Mouse (Mus musculus): ENCODE results near the gene Khdrbs2. TPM values are rescaled to one million over a fixed set of nuclear protein-coding genes. Genes with fewer than 3 reads are reported as not detected.

The Khdrbs2 gene
- total RNA-seq, 1 experiment: 0.18 TPM

GRCm38 (mm10) chr1:32249602-32250001, 77.1 kb downstream of the Khdrbs2 start:
- H3K4me3 ChIP-seq (ENCODE audit: insufficient read depth in 1 of 2, low read depth in 1 of 2, low read length in 2 of 2, poor library complexity in 1 of 2, severe bottlenecking in 1 of 2): no peak overlapping the region

GRCm38 (mm10) chr1:32250337-32250736, 77.8 kb downstream of the Khdrbs2 start:
- no peak for DNase-seq (ENCODE audit: low read depth, low spot score)
- in situ Hi-C loops (cut with MboI; ENCODE audit: low sequenced_read_pairs in 2 of 2, unreplicated experiment in 2 of 2): no loop called here
- no peaks in the 10 kb centered on the region for H3K9me3 ChIP-seq (ENCODE audit: control insufficient read depth, insufficient read depth, low read depth, low read length)
- H3K36me3 ChIP-seq (ENCODE audit: control insufficient read depth, insufficient read depth, low read length, poor library complexity, severe bottlenecking): no peaks in the 10 kb centered on the region
- H3K9ac ChIP-seq (ENCODE audit: insufficient read depth, low read depth, low read length, poor library complexity, severe bottlenecking): no peak overlapping the region
- no peak overlapping the region for H3K27ac ChIP-seq (ENCODE audit: insufficient read depth, low read depth, low read length, poor library complexity, severe bottlenecking)
- H3K4me3 ChIP-seq (ENCODE audit: insufficient read depth in 1 of 2, low read depth in 1 of 2, low read length in 2 of 2, poor library complexity in 1 of 2, severe bottlenecking in 1 of 2): no peak overlapping the region
- H3K4me1 ChIP-seq (ENCODE audit: control insufficient read depth in 2 of 2, insufficient read depth in 2 of 2, low read length in 2 of 2, poor library complexity in 1 of 2): no peaks in the 10 kb centered on the region
- no peak for TF ChIP-seq CHD2 (IDR thresholded peaks at IDR 0.05; ENCODE audit: low read depth, low read length)
- TF ChIP-seq HCFC1 (IDR thresholded peaks at IDR 0.05; ENCODE audit: borderline replicate concordance, insufficient read depth, low read length): no peak
- no peak for TF ChIP-seq MAFK (IDR thresholded peaks at IDR 0.05; ENCODE audit: insufficient read depth, low read depth, low read length)
- TF ChIP-seq ZNF384 (IDR thresholded peaks at IDR 0.05; ENCODE audit: low read depth, low read length): no peak
- TF ChIP-seq ZC3H11A (IDR thresholded peaks at IDR 0.05; ENCODE audit: borderline replicate concordance, low read depth, low read length): no peak

More at GRCm38 (mm10) chr1:32249602-32250001, 77.1 kb downstream of the Khdrbs2 start:
- Histone ChIP-seq H3K27ac (ENCODE audit: insufficient read depth, low read depth, low read length, poor library complexity, severe bottlenecking) (no peak overlapping the region), H3K4me1 (ENCODE audit: control insufficient read depth in 2 of 2, insufficient read depth in 2 of 2, low read length in 2 of 2, poor library complexity in 1 of 2) (no peaks in the 10 kb centered on the region), H3K36me3 (ENCODE audit: control insufficient read depth, insufficient read depth, low read length, poor library complexity, severe bottlenecking) (no peaks in the 10 kb centered on the region), H3K9ac (ENCODE audit: insufficient read depth, low read depth, low read length, poor library complexity, severe bottlenecking) (no peak overlapping the region), H3K9me3 (ENCODE audit: control insufficient read depth, insufficient read depth, low read depth, low read length) (no peaks in the 10 kb centered on the region)
- TF ChIP-seq MAFK (IDR thresholded peaks at IDR 0.05; ENCODE audit: insufficient read depth, low read depth, low read length) (no peak), CHD2 (IDR thresholded peaks at IDR 0.05; ENCODE audit: low read depth, low read length) (no peak), ZNF384 (IDR thresholded peaks at IDR 0.05; ENCODE audit: low read depth, low read length) (no peak), ZC3H11A (IDR thresholded peaks at IDR 0.05; ENCODE audit: borderline replicate concordance, low read depth, low read length) (no peak), HCFC1 (IDR thresholded peaks at IDR 0.05; ENCODE audit: borderline replicate concordance, insufficient read depth, low read length) (no peak)
- in situ Hi-C loops (cut with MboI; ENCODE audit: low sequenced_read_pairs in 2 of 2, unreplicated experiment in 2 of 2): no loop called here
- no peak for DNase-seq (ENCODE audit: low read depth, low spot score)

- Histone ChIP-seq H3K9ac (ENCODE audit: insufficient read depth, low read depth, low read length, poor library complexity, severe bottlenecking) (no peak overlapping the region), H3K27ac (ENCODE audit: insufficient read depth, low read depth, low read length, poor library complexity, severe bottlenecking) (no peak overlapping the region), H3K36me3 (ENCODE audit: control insufficient read depth, insufficient read depth, low read length, poor library complexity, severe bottlenecking) (no peaks in the 10 kb centered on the region), H3K9me3 (ENCODE audit: control insufficient read depth, insufficient read depth, low read depth, low read length) (no peaks in the 10 kb centered on the region), H3K4me1 (ENCODE audit: control insufficient read depth in 2 of 2, insufficient read depth in 2 of 2, low read length in 2 of 2, poor library complexity in 1 of 2) (no peaks in the 10 kb centered on the region), H3K4me3 (ENCODE audit: insufficient read depth in 1 of 2, low read depth in 1 of 2, low read length in 2 of 2, poor library complexity in 1 of 2, severe bottlenecking in 1 of 2) (no peak overlapping the region)
- in situ Hi-C loops (cut with MboI; ENCODE audit: low sequenced_read_pairs in 2 of 2, unreplicated experiment in 2 of 2): no loop called here
- no peak for DNase-seq (ENCODE audit: low read depth, low spot score)
- no peak for TF ChIP-seq CHD2 (IDR thresholded peaks at IDR 0.05; ENCODE audit: low read depth, low read length)
- no peak for TF ChIP-seq ZNF384 (IDR thresholded peaks at IDR 0.05; ENCODE audit: low read depth, low read length)
- no peak for TF ChIP-seq ZC3H11A (IDR thresholded peaks at IDR 0.05; ENCODE audit: borderline replicate concordance, low read depth, low read length)
- no peak for TF ChIP-seq MAFK (IDR thresholded peaks at IDR 0.05; ENCODE audit: insufficient read depth, low read depth, low read length)
- no peak for TF ChIP-seq HCFC1 (IDR thresholded peaks at IDR 0.05; ENCODE audit: borderline replicate concordance, insufficient read depth, low read length)
Observed at GRCm38 (mm10) chr1:32258942-32259341, 86.4 kb downstream of the Khdrbs2 start.

- Histone ChIP-seq H3K9ac (ENCODE audit: insufficient read depth, low read depth, low read length, poor library complexity, severe bottlenecking) (no peak overlapping the region), H3K9me3 (ENCODE audit: control insufficient read depth, insufficient read depth, low read depth, low read length) (no peaks in the 10 kb centered on the region), H3K4me1 (ENCODE audit: control insufficient read depth in 2 of 2, insufficient read depth in 2 of 2, low read length in 2 of 2, poor library complexity in 1 of 2) (no peaks in the 10 kb centered on the region; a peak in 1 of 4 replicates), H3K27ac (ENCODE audit: insufficient read depth, low read depth, low read length, poor library complexity, severe bottlenecking) (no peak overlapping the region), H3K36me3 (ENCODE audit: control insufficient read depth, insufficient read depth, low read length, poor library complexity, severe bottlenecking) (no peaks in the 10 kb centered on the region), H3K4me3 (ENCODE audit: insufficient read depth in 1 of 2, low read depth in 1 of 2, low read length in 2 of 2, poor library complexity in 1 of 2, severe bottlenecking in 1 of 2) (no peak overlapping the region)
- no peak for DNase-seq (ENCODE audit: low read depth, low spot score)
- in situ Hi-C loops (cut with MboI; ENCODE audit: low sequenced_read_pairs in 2 of 2, unreplicated experiment in 2 of 2): no loop called here
- no peak for TF ChIP-seq ZNF384 (IDR thresholded peaks at IDR 0.05; ENCODE audit: low read depth, low read length)
- TF ChIP-seq ZC3H11A (IDR thresholded peaks at IDR 0.05; ENCODE audit: borderline replicate concordance, low read depth, low read length): no peak
- TF ChIP-seq HCFC1 (IDR thresholded peaks at IDR 0.05; ENCODE audit: borderline replicate concordance, insufficient read depth, low read length): no peak
- TF ChIP-seq CHD2 (IDR thresholded peaks at IDR 0.05; ENCODE audit: low read depth, low read length): no peak
- no peak for TF ChIP-seq MAFK (IDR thresholded peaks at IDR 0.05; ENCODE audit: insufficient read depth, low read depth, low read length)
Observed at GRCm38 (mm10) chr1:32270519-32270918, 98.0 kb downstream of the Khdrbs2 start.

GRCm38 (mm10) chr1:32294702-32295101, 122.2 kb downstream of the Khdrbs2 start:
- in situ Hi-C loops (cut with MboI; ENCODE audit: low sequenced_read_pairs in 2 of 2, unreplicated experiment in 2 of 2): no loop called here
- H3K36me3 ChIP-seq (ENCODE audit: control insufficient read depth, insufficient read depth, low read length, poor library complexity, severe bottlenecking): no peaks in the 10 kb centered on the region
- H3K27ac ChIP-seq (ENCODE audit: insufficient read depth, low read depth, low read length, poor library complexity, severe bottlenecking): no peak overlapping the region
- no peaks in the 10 kb centered on the region for H3K4me1 ChIP-seq (ENCODE audit: control insufficient read depth in 2 of 2, insufficient read depth in 2 of 2, low read length in 2 of 2, poor library complexity in 1 of 2)
- H3K9me3 ChIP-seq (ENCODE audit: control insufficient read depth, insufficient read depth, low read depth, low read length): no peaks in the 10 kb centered on the region
- TF ChIP-seq ZNF384 (IDR thresholded peaks at IDR 0.05; ENCODE audit: low read depth, low read length) (no peak), ZC3H11A (IDR thresholded peaks at IDR 0.05; ENCODE audit: borderline replicate concordance, low read depth, low read length) (no peak), HCFC1 (IDR thresholded peaks at IDR 0.05; ENCODE audit: borderline replicate concordance, insufficient read depth, low read length) (no peak), MAFK (IDR thresholded peaks at IDR 0.05; ENCODE audit: insufficient read depth, low read depth, low read length) (no peak), CHD2 (IDR thresholded peaks at IDR 0.05; ENCODE audit: low read depth, low read length) (no peak)
- H3K4me3 ChIP-seq (ENCODE audit: insufficient read depth in 1 of 2, low read depth in 1 of 2, low read length in 2 of 2, poor library complexity in 1 of 2, severe bottlenecking in 1 of 2): no peak overlapping the region
- H3K9ac ChIP-seq (ENCODE audit: insufficient read depth, low read depth, low read length, poor library complexity, severe bottlenecking): no peak overlapping the region
- no peak for DNase-seq (ENCODE audit: low read depth, low spot score)
